Mouse (Mus musculus) forebrain, postnatal 0 days (tissue): Measurements from ENCODE around the gene Hmgb4. TPM values are rescaled to one million over a fixed set of nuclear protein-coding genes. Genes with fewer than 3 reads are reported as not detected.

Experiments
- ATAC-seq: fragments of 200-750 bp; cut with Nextera tagmentation; 2 replicates; pipeline ENCODE4 v1.8.0; 2017; ENCODE audit warnings: mild to moderate bottlenecking, moderate library complexity
- DNase-seq: peaks from one replicate; pipeline ENCODE4 v3.0.0-alpha.2; 2015
- H3K27ac ChIP-seq: fragments of 300-500 bp; sonication (generic); 2 replicates; pipeline ENCODE4 v1.5.1; 2014; ENCODE audit warnings: low read depth, mild to moderate bottlenecking, antibody characterized with exemption, low read length, moderate library complexity, mixed read lengths
- H3K27me3 ChIP-seq: fragments of 300-500 bp; sonication (generic); 2 replicates; pipeline ENCODE4 v1.6.1; 2014; ENCODE audit warnings: mild to moderate bottlenecking, low read length, mixed read lengths; ENCODE audit not compliant: insufficient read depth
- H3K36me3 ChIP-seq: fragments of 300-500 bp; sonication (generic); 2 replicates; pipeline ENCODE4 v1.6.1; 2014; ENCODE audit warnings: mild to moderate bottlenecking, moderate library complexity; ENCODE audit not compliant: insufficient read depth
- H3K4me1 ChIP-seq: fragments of 300-500 bp; sonication (generic); 2 replicates; pipeline ENCODE4 v1.6.1; 2014; ENCODE audit warnings: antibody characterized with exemption; ENCODE audit not compliant: insufficient read depth
- H3K4me2 ChIP-seq: fragments of 300-500 bp; sonication (generic); 2 replicates; pipeline ENCODE4 v1.6.1; 2014; ENCODE audit warnings: low read depth, mild to moderate bottlenecking, moderate library complexity
- H3K4me3 ChIP-seq: fragments of 300-500 bp; sonication (generic); 2 replicates; pipeline ENCODE4 v1.5.1; 2014; ENCODE audit warnings: low read depth, low read length, mixed read lengths
- H3K9ac ChIP-seq: fragments of 300-500 bp; sonication (generic); 2 replicates; pipeline ENCODE4 v1.6.1; 2014; ENCODE audit warnings: mild to moderate bottlenecking
- H3K9me3 ChIP-seq: fragments of 300-500 bp; sonication (generic); 2 replicates; pipeline ENCODE4 v1.6.1; 2016; ENCODE audit warnings: low read length
- CTCF ChIP-seq: sonication (generic); IDR thresholded peaks from 2 replicates; pipeline ENCODE4 v1.5.1; 2016; ENCODE audit warnings: antibody characterized with exemption, control low read depth, low read depth
- WGBS: fragments of 180-500 bp; shearing (Covaris S2); extraction: QIAGEN DNeasy Blood & Tissue Kit; methylation state at CpG from one replicate; pipeline ENCODE4 v1.1.7; 2014; 5-methylcytosine and 5-hydroxymethylcytosine counted together
- polyA plus RNA-seq: library from polyadenylated mRNA; unstranded; fragments of >200 nt; fragmentation: Nextera tagmentation; extraction: Ambion mirVana; gene quantifications from 2 replicates; pipeline ENCODE4 v1.2.1, GENCODE M21; 2015
- total RNA-seq: library from RNA; depleted of rRNA; stranded (reverse); fragments of >200 nt; gene quantifications from 2 replicates; pipeline ENCODE4 v1.2.3, GENCODE M21; 2014; rRNA removed

Hmgb4 gene
- total RNA-seq = not detected in 2 replicates
- not detected in 2 replicates for polyA plus RNA-seq

DNA sequence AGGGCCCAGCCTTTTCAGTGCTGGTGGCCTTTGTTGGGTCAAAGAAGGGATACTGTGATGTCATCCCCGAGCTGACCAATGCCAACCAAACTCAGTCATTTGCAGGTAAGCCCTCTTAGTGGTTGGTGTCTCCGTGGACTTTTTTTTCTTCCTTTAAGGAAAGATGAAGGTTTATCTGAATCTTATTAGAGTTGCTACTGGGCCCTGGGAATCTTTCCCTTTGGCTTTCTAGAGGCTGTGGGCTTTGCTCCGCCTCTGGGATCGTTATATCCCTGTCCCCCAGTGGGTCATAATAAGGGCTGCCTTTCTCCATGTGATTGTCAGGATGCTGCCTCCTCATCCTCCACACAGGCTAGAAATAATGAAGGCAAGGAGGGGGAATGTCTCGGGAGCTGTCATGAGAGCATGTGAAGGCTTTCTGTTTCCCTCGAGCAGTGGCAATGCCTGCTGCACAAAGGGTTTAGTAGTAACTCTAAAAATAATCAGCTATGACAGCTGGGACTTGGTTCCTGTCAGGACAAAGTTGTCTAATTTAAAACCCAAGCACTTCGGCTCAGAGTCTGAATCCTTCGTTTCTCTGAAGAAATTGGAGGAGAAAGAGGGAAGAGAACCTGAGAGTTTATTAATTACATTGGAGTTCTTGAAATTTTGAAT lies at the start of gene Hmgb4:
TSS of gene Hmgb4 (minus strand) at position 51 of the 654 bp plus-strand sequence.
- H3K4me1 ChIP-seq = no peaks in the 10 kb centered on the region
- TF ChIP-seq CTCF = no peak
- H3K9me3 ChIP-seq = no peaks in the 10 kb centered on the region
- H3K9ac ChIP-seq = no peak within 1 kb of the TSS
- WGBS = 40% methylated on average over 8 of the region's 8 CpGs
- no peak within 1 kb of the TSS for H3K4me3 ChIP-seq
- H3K27me3 ChIP-seq = no peaks in the 10 kb centered on the region
- DNase-seq (peak; percentile 56), ATAC-seq (peak; percentile 68)
- peak within 1 kb of the TSS; percentile 71; the same call in 1 of the 2 replicates for H3K27ac ChIP-seq
- H3K36me3 ChIP-seq = no peaks in the 10 kb centered on the region
- no peak within 1 kb of the TSS for H3K4me2 ChIP-seq

DNA sequence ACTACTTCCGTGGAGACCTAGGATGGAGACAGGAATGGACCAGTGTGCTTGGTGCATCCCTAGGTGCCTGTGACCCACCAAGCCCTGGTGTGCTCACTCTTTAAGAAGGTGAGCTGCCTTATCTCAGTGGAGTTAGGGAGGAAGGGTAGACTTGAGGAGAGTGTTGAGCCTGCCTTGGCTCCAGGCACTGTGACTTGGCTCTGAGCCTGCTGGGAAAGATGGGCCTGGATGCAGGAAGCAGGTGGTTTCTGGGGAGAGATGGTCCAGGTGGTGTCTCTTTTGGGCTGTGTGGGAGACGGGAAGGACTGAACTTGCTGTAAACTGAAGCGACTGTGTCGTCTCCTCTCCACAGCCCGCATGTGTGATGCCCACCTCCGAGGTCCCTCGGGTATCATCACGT lies 45.3 kb upstream of the Hmgb4 start:
- WGBS = 91% methylated on average over 8 of the region's 8 CpGs
- H3K4me1 ChIP-seq = no peaks in the 10 kb centered on the region
- no peak overlapping the region for H3K27ac ChIP-seq
- H3K9ac ChIP-seq = no peak overlapping the region
- no peaks in the 10 kb centered on the region for H3K9me3 ChIP-seq
- H3K4me3 ChIP-seq = no peak overlapping the region
- TF ChIP-seq CTCF = no peak
- no peaks in the 10 kb centered on the region for H3K27me3 ChIP-seq
- no peaks in the 10 kb centered on the region for H3K36me3 ChIP-seq
- DNase-seq (no peak), ATAC-seq (no peak)
- no peak overlapping the region for H3K4me2 ChIP-seq

DNA sequence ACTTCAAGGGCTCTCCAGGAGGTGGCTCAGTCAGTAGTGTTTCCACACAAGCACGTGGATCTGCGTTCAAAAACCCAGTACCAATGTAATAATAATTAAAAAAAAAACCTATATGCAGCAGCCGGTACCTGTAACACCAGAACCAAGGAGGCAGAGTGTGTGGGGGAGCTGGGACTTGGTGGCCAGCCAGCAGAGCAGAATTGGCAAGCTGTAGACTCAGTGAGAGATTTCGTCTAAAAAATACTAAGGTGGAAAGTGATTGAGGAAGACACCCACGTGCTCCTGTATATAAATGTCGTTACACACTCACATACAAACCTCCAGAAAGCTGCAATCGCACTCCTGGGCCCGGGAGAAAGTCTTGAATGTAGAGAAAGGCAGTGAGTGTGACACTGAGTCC lies 43.3 kb upstream of the Hmgb4 start:
- 69% methylated on average over 8 of the region's 8 CpGs for WGBS
- Histone ChIP-seq H3K9me3 (no peaks in the 10 kb centered on the region), H3K36me3 (no peaks in the 10 kb centered on the region), H3K4me2 (no peak overlapping the region), H3K4me1 (no peaks in the 10 kb centered on the region), H3K27me3 (no peaks in the 10 kb centered on the region), H3K4me3 (no peak overlapping the region), H3K9ac (no peak overlapping the region), H3K27ac (no peak overlapping the region)
- DNase-seq (peak; percentile 24), ATAC-seq (no peak)
- no peak for TF ChIP-seq CTCF

DNA sequence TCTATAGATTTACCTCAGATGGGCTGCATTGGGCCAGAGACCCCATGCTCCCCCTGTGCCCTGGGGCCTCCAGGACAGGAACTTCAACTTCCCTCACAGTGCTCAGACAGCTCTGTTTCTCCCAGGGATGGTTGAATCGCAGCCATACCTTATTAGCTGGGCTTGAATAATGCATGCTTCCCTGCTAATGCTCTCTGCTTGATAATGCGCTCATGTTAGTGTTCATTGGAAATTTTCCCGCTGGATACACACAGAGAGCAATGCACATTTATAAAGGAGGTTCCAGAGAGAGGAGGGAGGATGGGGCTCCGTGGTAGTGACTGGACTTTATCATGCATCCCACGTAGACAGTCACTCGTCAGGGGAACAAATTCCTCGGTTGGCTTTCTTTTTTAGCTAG lies 27.3 kb upstream of the Hmgb4 start:
- Histone ChIP-seq H3K36me3 (no peaks in the 10 kb centered on the region), H3K27me3 (no peaks in the 10 kb centered on the region), H3K9me3 (no peaks in the 10 kb centered on the region), H3K9ac (no peak overlapping the region), H3K4me3 (no peak overlapping the region), H3K4me1 (no peaks in the 10 kb centered on the region), H3K27ac (peak overlapping the region; percentile 9; the same call in 1 of the 2 replicates), H3K4me2 (no peak overlapping the region)
- TF ChIP-seq CTCF = no peak
- ATAC-seq (peak; percentile 63; the same call in 1 of the 2 replicates), DNase-seq (peak; percentile 39)
- WGBS = 25% methylated on average over 7 of the region's 7 CpGs

DNA sequence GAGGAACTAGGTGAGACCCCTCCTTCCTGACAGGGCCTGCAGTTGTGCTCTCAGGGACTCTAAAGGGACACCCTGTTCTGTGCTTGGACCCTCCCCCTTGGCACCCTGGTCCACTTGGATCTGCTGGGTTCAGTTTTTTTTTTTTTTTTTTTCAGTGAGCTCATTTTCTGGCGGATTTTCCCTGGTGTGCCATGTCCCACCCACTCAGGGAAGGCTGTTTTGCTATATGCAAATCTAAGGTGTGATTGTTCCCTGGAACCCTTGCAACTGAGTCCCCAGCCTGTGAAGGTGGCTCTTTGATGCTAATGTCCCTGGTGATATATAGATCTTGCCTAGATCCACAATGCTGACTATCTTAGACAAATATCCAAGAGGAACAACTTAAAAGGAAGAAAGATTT lies 24.3 kb upstream of the Hmgb4 start:
- Histone ChIP-seq H3K9ac (no peak overlapping the region), H3K4me2 (no peak overlapping the region), H3K36me3 (no peaks in the 10 kb centered on the region), H3K27me3 (no peaks in the 10 kb centered on the region), H3K4me1 (no peaks in the 10 kb centered on the region), H3K4me3 (no peak overlapping the region), H3K9me3 (no peaks in the 10 kb centered on the region), H3K27ac (no peak overlapping the region)
- no peak for ATAC-seq
- DNase-seq = no peak
- TF ChIP-seq CTCF = no peak
- 58% methylated on average over 1 of the region's 1 CpGs for WGBS

DNA sequence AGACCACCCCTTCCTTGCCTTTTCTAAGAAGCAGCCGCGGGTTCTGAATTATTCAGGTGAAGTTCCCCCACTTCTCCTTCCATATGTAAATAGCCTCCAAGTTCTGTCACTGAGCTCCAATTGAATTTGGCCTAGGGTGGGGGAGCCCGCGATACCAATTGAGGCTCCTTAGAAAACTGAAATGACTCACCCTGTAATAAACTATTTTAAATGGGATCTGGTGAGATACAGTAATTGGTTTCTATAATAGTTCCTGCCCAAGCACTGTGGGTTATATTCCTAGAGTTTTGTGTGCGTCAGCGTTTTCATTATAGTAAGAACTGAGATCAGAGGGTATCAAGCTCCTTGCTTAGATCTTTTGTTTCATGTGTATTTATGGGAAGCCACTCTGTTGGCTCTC lies 14.8 kb upstream of the Hmgb4 start:
- Histone ChIP-seq H3K4me3 (no peak overlapping the region), H3K9me3 (no peaks in the 10 kb centered on the region), H3K27ac (no peak overlapping the region), H3K9ac (no peak overlapping the region), H3K4me1 (peaks cover 4% of the 10 kb centered on the region; the same call in 1 of the 2 replicates), H3K36me3 (peaks cover 10% of the 10 kb centered on the region; the same call in 1 of the 2 replicates), H3K27me3 (no peaks in the 10 kb centered on the region), H3K4me2 (no peak overlapping the region)
- DNase-seq (no peak), ATAC-seq (no peak)
- TF ChIP-seq CTCF = no peak
- WGBS = 35% methylated on average over 6 of the region's 6 CpGs

DNA sequence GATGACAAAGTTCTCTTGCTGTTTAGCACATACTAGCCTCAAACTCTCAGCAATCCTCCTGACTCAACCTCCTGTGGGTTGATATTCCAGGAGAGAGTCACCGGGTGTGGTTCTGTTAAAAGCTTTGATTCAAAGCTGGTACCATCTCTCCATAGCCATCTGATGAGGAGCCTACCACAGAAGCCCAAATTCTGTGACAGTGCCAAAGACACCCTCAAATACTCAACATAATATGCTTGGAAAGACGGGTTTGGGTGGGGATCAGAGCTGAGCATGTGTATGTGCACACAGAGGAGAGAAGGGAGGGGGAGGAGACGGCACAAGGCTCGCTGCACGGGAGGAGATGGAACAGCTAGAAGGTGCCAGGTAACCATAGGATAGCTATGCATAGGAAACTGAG lies 14.4 kb upstream of the Hmgb4 start:
- no peak for DNase-seq
- Histone ChIP-seq H3K27me3 (no peaks in the 10 kb centered on the region), H3K4me2 (no peak overlapping the region), H3K9ac (no peak overlapping the region), H3K4me1 (peaks cover 4% of the 10 kb centered on the region; the same call in 1 of the 2 replicates), H3K4me3 (no peak overlapping the region), H3K27ac (no peak overlapping the region), H3K9me3 (no peaks in the 10 kb centered on the region), H3K36me3 (peaks cover 10% of the 10 kb centered on the region; the same call in 1 of the 2 replicates)
- TF ChIP-seq CTCF = no peak
- no peak for ATAC-seq
- WGBS = 62% methylated on average over 5 of the region's 5 CpGs
